Mouse (Mus musculus): ENCODE results near the gene Gp1bb.

GRCm38 (mm10) chr16:18588738-18589055, 33.5 kb downstream of the Gp1bb start:
- no peak for TF ChIP-seq CTCF (IDR thresholded peaks at IDR 0.05; ENCODE audit: borderline replicate concordance, insufficient read depth, low read length)
- TF ChIP-seq POLR2A (IDR thresholded peaks at IDR 0.05; ENCODE audit: low read depth, low read length): no peak
